Mouse (Mus musculus): ENCODE measurements at regions not wholly inside any gene's neighbourhood (a gene's known extent, or its start where the extent isn't known, plus 50 kb on each side); places are given as distances from the start of the nearest gene placed in this dataset.

DNA sequence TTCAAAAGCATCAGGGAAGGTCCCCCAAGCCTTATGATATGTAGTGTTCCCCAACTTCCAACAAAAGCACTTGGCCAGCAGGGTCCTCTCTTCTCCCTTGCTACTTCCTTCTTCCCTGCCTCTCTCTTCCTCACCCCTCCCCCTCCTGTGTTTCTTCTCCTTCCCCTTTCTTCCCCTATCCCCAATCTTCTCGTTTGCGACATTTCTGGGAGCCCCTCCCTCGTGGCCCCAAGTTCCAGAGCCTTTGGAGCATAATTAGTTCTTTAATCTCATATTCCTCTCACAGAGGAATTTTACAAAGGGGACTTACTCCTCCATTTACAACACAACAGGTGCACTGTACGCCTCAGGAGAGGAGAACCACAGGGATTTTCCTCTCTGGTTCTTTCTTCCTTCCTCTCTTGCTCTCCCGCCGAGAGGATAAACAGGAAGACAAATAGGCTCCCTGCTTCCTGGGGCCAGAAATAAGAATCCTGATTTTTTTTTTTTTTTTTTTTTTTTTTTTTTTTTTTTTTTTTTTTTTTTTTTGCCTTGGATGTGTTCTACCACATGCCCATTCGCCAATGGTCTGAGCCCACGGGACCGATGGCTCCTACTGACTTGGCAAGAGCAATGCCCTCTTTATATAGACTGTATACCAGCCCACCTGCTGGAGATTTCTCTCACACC, 578.4 kb upstream of the Gm10131 start:
- TF ChIP-seq CTCF (IDR thresholded peaks at IDR 0.05; ENCODE audit: low read depth, low read length) (no peak), POLR2A (IDR thresholded peaks at IDR 0.05; ENCODE audit: borderline replicate concordance, low read depth, low read length) (no peak)
